Mouse (Mus musculus) embryonic fibroblast, embryonic 13.5 days (primary cell): Measurements from ENCODE around the gene Phlpp1. TPM values are rescaled to one million over a fixed set of nuclear protein-coding genes. Genes with fewer than 3 reads are reported as not detected.

Experiments used
- H3K27ac ChIP-seq: 2 replicates; pipeline ENCODE4 v1.5.1; 2012; ENCODE audit warnings: low read length, control low read depth, inconsistent platforms; ENCODE audit not compliant: insufficient read depth
- H3K4me1 ChIP-seq: 2 replicates; pipeline ENCODE4 v1.6.1; 2011; ENCODE audit warnings: low read length; ENCODE audit not compliant: control insufficient read depth, insufficient read depth
- H3K4me3 ChIP-seq: 2 replicates; pipeline ENCODE4 v1.5.1; 2011; ENCODE audit warnings: mild to moderate bottlenecking, control low read depth, low read length; ENCODE audit not compliant: insufficient read depth
- CTCF ChIP-seq: IDR thresholded peaks from 2 replicates; pipeline ENCODE4 v1.5.1; 2011; ENCODE audit warnings: mild to moderate bottlenecking, control low read depth, low read length, moderate library complexity, borderline replicate concordance; ENCODE audit not compliant: insufficient read depth
- POLR2A ChIP-seq: IDR thresholded peaks from 2 replicates; pipeline ENCODE4 v1.6.1; 2011; ENCODE audit warnings: low read depth, mild to moderate bottlenecking, control low read depth, low read length, moderate library complexity
- polyA plus RNA-seq: library from polyadenylated mRNA; stranded (reverse); fragments of >200 nt; gene quantifications from 2 replicates; pipeline ENCODE4 v1.2.4, GENCODE M21; 2011; ENCODE audit warnings: low read depth; ENCODE audit not compliant: missing spikeins, insufficient read length

Gene Phlpp1
- polyA plus RNA-seq, 1 experiment, result 14.3 TPM

DNA sequence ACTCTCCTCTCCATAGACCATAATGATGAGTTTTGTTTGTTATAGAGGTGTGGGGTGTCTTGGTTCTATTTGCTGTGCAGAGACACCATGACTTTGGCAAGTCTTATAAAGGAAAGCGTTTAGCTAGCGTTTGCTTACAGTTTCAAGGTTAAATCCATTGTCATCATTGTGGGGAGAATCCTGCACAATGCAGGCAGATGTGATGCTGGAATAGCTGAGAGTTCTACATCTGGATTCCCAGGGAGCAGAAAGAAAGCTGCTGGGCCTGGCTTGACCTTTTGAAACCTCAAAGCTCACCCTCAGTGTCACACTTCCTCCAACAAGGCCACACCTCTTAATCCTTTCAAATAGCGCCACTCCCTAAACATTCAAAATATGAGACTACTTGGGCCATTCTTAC lies 7.4 kb upstream of the Phlpp1 start:
- Histone ChIP-seq H3K4me3 (no peak overlapping the region), H3K4me1 (peaks cover 13% of the 10 kb centered on the region), H3K27ac (no peak overlapping the region)
- TF ChIP-seq CTCF (no peak), POLR2A (no peak)

- Histone ChIP-seq H3K27ac (no peak overlapping the region), H3K4me3 (no peak overlapping the region), H3K4me1 (peaks cover 11% of the 10 kb centered on the region)
- TF ChIP-seq CTCF (no peak), POLR2A (no peak)
These were observed 3.6 kb upstream of the Phlpp1 start for GRCm38 (mm10) chr1:106168001-106168400.

DNA sequence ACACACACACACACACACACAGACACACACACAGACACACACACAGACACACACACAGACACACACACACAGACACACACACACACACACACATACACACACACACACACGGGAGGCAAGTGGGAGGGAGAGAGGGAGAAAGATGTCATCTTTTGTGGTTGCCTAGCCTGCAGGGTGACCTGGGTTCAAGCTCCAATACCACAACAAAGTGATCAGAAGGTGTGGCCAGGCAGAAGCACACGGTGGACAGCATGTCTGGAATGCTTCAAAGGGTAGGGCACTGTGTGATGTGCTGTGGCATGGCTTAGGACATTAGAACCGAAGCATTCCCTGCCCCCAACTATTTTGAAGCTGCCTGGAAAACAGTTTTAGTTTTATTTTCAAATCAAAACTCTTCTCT lies 2.8 kb upstream of the Phlpp1 start:
- H3K4me3 ChIP-seq, result no peak overlapping the region
- TF ChIP-seq CTCF (no peak), POLR2A (no peak)
- peaks cover 10% of the 10 kb centered on the region for H3K4me1 ChIP-seq
- no peak overlapping the region for H3K27ac ChIP-seq

DNA sequence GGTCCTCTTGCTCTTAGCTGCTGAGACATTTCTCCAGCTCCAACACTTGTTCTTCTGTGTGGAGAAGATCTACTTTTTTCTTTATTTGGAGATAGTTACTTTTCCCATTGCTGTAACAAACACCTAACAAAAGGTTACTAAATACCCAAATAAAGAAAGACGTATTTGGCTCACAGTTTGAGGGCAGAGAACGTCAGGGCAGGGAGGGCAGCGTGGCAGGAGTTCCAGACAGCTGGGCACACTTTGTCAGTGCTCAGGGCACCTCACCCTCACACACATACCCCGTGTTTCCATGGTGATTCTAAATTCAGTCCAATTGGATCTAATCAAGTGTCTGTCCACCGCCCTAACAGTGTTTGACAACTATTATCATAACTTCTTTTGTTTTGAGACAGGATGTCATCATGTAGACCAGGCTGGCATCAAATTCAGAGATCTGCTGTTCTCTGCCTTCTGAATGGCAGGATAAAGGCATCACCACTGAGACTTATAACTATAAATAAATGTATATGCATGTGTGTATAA lies 1.7 kb upstream of the Phlpp1 start:
- Histone ChIP-seq H3K27ac (no peak overlapping the region), H3K4me1 (peaks cover 6% of the 10 kb centered on the region), H3K4me3 (no peak overlapping the region)
- TF ChIP-seq POLR2A (no peak), CTCF (no peak)

DNA sequence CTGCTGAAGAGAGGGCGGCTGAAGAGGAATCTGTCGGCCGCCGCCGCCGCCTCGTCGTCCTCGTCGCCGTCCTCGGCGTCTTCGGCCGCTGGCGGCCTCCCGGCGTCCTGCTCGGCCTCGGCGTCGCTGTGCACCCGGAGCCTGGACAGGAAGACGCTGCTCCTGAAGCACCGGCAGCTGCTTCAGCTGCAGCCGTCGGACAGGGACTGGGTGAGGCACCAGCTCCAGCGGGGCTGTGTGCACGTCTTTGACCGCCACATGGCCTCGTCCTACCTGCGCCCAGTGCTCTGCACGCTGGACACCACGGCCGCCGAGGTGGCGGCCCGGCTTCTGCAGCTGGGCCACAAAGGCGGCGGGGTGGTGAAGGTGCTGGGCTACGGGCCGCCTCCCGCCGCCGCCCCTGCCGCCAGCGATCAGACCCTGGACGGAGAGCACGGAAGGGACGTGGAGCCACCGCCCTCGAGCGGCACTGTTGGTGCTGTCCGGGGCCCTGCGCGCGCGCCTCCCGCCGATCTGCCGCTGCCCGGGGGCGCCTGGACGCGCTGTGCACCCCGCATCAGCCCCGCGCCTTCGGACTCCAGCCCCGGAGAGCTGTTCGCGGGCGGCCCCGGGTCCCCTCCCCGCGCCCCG lies 864 bp downstream of the Phlpp1 start:
- H3K4me3 ChIP-seq, result peak overlapping the region; percentile 80
- no peak for TF ChIP-seq POLR2A
- no peak for TF ChIP-seq CTCF
- peak overlapping the region; percentile 94 for H3K27ac ChIP-seq
- peaks cover 5% of the 10 kb centered on the region; the same call in 1 of the 2 replicates for H3K4me1 ChIP-seq

DNA sequence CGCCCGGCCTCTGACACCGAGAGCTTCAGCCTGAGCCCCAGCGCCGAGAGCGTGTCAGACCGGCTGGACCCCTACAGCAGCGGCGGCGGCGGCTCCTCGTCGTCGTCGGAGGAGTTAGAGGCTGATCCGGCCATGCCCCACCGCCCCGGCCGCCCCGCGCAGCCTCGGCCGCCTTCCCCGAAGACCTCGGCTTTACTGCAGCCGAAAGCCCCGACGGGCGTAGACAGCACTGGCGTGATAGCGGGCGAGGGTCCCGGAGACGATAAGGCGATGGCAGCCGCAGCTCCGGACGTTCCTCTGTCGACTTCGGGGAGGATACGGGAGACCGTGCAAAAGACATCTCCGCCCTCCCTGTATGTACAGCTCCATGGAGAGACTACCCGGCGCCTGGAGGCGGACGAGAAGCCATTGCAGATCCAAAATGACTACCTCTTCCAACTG lies 1.4 kb downstream of the Phlpp1 start:
- TF ChIP-seq CTCF, result no peak
- no peak for TF ChIP-seq POLR2A
- Histone ChIP-seq H3K4me1 (peaks cover 5% of the 10 kb centered on the region; the same call in 1 of the 2 replicates), H3K27ac (0 out of 2 replicates have a peak overlapping the region, but pooled peaks have one; percentile 11), H3K4me3 (peak overlapping the region; percentile 80)

- peak overlapping the region; percentile 80 for H3K4me3 ChIP-seq
- peak overlapping the region; percentile 11; the same call in 1 of the 2 replicates for H3K27ac ChIP-seq
- TF ChIP-seq CTCF (no peak), POLR2A (no peak)
- H3K4me1 ChIP-seq, result peaks cover 2% of the 10 kb centered on the region; the same call in 1 of the 2 replicates
These were observed 2.1 kb downstream of the Phlpp1 start for GRCm38 (mm10) chr1:106173621-106174156.

DNA sequence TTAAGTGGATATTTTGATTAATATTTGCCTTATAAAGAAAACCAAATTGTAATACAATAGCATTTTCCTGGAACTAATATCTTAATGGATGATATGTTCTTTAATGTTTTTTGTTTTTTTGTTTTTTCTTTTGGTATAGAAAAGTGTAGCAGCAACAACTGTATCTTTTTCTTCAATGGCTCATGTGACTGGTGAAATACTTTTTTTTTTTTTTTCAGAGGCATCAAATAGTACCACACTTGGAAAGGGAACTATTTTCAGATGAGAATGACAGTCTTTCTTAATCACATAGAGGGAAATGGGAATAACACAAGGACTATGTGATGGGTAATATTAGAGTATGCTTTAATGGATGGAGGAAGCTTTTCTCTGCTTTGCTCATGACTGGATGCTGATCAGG lies 3.0 kb downstream of the Phlpp1 start:
- no peaks in the 10 kb centered on the region for H3K4me1 ChIP-seq
- H3K4me3 ChIP-seq, result peak overlapping the region; percentile 34; the same call in 1 of the 2 replicates
- no peak overlapping the region for H3K27ac ChIP-seq
- TF ChIP-seq CTCF (no peak), POLR2A (no peak)

GRCm38 (mm10) chr1:106175360-106175759 lies 3.8 kb downstream of the Phlpp1 start:
- Histone ChIP-seq H3K27ac (no peak overlapping the region), H3K4me1 (no peaks in the 10 kb centered on the region), H3K4me3 (peak overlapping the region; percentile 59)
- TF ChIP-seq CTCF (no peak), POLR2A (no peak)

- TF ChIP-seq POLR2A (no peak), CTCF (no peak)
- no peaks in the 10 kb centered on the region for H3K4me1 ChIP-seq
- H3K4me3 ChIP-seq, result no peak overlapping the region
- no peak overlapping the region for H3K27ac ChIP-seq
These were observed 5.2 kb downstream of the Phlpp1 start for GRCm38 (mm10) chr1:106176791-106177190.
